Mouse (Mus musculus) CD4-positive helper T cell, adult 2 months (primary cell): ENCODE results near the gene Mybphl.

Experiments used
- DNase-seq: peaks from one replicate; pipeline ENCODE4 v3.0.0-alpha.2; 2012; ENCODE audit warnings: low read depth, missing footprints, low spot score

Gene Mybphl

GRCm38 (mm10) chr3:108372274-108372673 lies 7.6 kb downstream of the Mybphl start:
- DNase-seq, result no peak

GRCm38 (mm10) chr3:108372691-108373090 lies 8.0 kb downstream of the Mybphl start:
- DNase-seq, result no peak

- no peak for DNase-seq
Measured at GRCm38 (mm10) chr3:108378875-108379663, 14.4 kb downstream of the Mybphl start.

GRCm38 (mm10) chr3:108380695-108381094 lies 16.0 kb downstream of the Mybphl start:
- DNase-seq, result no peak

GRCm38 (mm10) chr3:108381945-108382875 lies 17.5 kb downstream of the Mybphl start:
- DNase-seq, result peak; percentile 33

GRCm38 (mm10) chr3:108383485-108384354 lies 19.0 kb downstream of the Mybphl start, which contains the start of gene Psrc1:
Gene Psrc1 (plus strand): TSS chr3:108383839.
- peak; percentile 69 for DNase-seq

- no peak for DNase-seq
Measured at GRCm38 (mm10) chr3:108384425-108384824, 19.7 kb downstream of the Mybphl start.

- no peak for DNase-seq
Measured at GRCm38 (mm10) chr3:108386186-108386585, 21.5 kb downstream of the Mybphl start.

- DNase-seq, result peak; percentile 94
Measured at GRCm38 (mm10) chr3:108389111-108389545, 24.4 kb downstream of the Mybphl start.

- DNase-seq, result no peak
Measured at GRCm38 (mm10) chr3:108392299-108392698, 27.6 kb downstream of the Mybphl start.

- no peak for DNase-seq
Measured at GRCm38 (mm10) chr3:108392793-108393192, 28.1 kb downstream of the Mybphl start.

GRCm38 (mm10) chr3:108398281-108398680 lies 33.6 kb downstream of the Mybphl start:
- no peak for DNase-seq

- no peak for DNase-seq
Measured at GRCm38 (mm10) chr3:108400442-108400841, 35.7 kb downstream of the Mybphl start.

- DNase-seq, result peak; percentile 94
Measured at GRCm38 (mm10) chr3:108401692-108402527, 37.2 kb downstream of the Mybphl start.

- DNase-seq, result no peak
Measured at GRCm38 (mm10) chr3:108402528-108402920, 37.8 kb downstream of the Mybphl start.

- no peak for DNase-seq
Measured at GRCm38 (mm10) chr3:108405536-108406305, 41.0 kb downstream of the Mybphl start.

- no peak for DNase-seq
Measured at GRCm38 (mm10) chr3:108406306-108406885, 41.7 kb downstream of the Mybphl start.

- DNase-seq, result no peak
Measured at GRCm38 (mm10) chr3:108408517-108409008, 43.9 kb downstream of the Mybphl start.
